Mouse (Mus musculus): ENCODE measurements at regions not wholly inside any gene's neighbourhood (a gene's known extent, or its start where the extent isn't known, plus 50 kb on each side); places are given as distances from the start of the nearest gene placed in this dataset.

GRCm38 (mm10) chr6:140368354-140369069 is 55.3 kb upstream of the Plekha5 start:
- Histone ChIP-seq H3K36me3 (no peaks in the 10 kb centered on the region), H3K27me3 (ENCODE audit: low read depth, poor library complexity, severe bottlenecking) (no peaks in the 10 kb centered on the region), H3K4me3 (no peak overlapping the region), H3K27ac (replicated peaks) (no peak overlapping the region), H3K9me3 (replicated peaks) (no peaks in the 10 kb centered on the region), H3K4me1 (no peaks in the 10 kb centered on the region)
- 80% methylated on average over 8 of the region's 8 CpGs for WGBS
- DNase-seq (ENCODE audit: low spot score) = no peak

GRCm38 (mm10) chr6:140367303-140367702 is 56.6 kb upstream of the Plekha5 start:
- 91% methylated on average over 6 of the region's 6 CpGs for WGBS

GRCm38 (mm10) chr6:140366791-140367190 is 57.1 kb upstream of the Plekha5 start:
- WGBS = 57% methylated on average over 3 of the region's 3 CpGs
- no peaks in the 10 kb centered on the region for H3K27me3 ChIP-seq (ENCODE audit: low read depth, poor library complexity, severe bottlenecking)

More at GRCm38 (mm10) chr6:140367303-140367702, 56.6 kb upstream of the Plekha5 start:
- H3K4me1 ChIP-seq = no peaks in the 10 kb centered on the region
- H3K27me3 ChIP-seq (ENCODE audit: low read depth, poor library complexity, severe bottlenecking) = no peaks in the 10 kb centered on the region
- no peak overlapping the region for H3K27ac ChIP-seq (replicated peaks)
- no peak overlapping the region for H3K4me3 ChIP-seq
- no peak for DNase-seq (ENCODE audit: low spot score)
- H3K36me3 ChIP-seq = no peaks in the 10 kb centered on the region
- H3K9me3 ChIP-seq (replicated peaks) = no peaks in the 10 kb centered on the region

GRCm38 (mm10) chr6:140360996-140361395 is 62.9 kb upstream of the Plekha5 start:
- no peaks in the 10 kb centered on the region for H3K9me3 ChIP-seq (replicated peaks)
- no peaks in the 10 kb centered on the region for H3K36me3 ChIP-seq
- peaks cover 6% of the 10 kb centered on the region for H3K4me1 ChIP-seq
- H3K27me3 ChIP-seq (ENCODE audit: low read depth, poor library complexity, severe bottlenecking) = no peaks in the 10 kb centered on the region
- 58% methylated on average over 4 of the region's 4 CpGs for WGBS
- no peak for DNase-seq (ENCODE audit: low spot score)
- H3K27ac ChIP-seq (replicated peaks) = 0 out of 2 replicates have a peak overlapping the region, but pooled peaks have one; percentile 23
- H3K4me3 ChIP-seq = no peak overlapping the region

More at GRCm38 (mm10) chr6:140366791-140367190, 57.1 kb upstream of the Plekha5 start:
- Histone ChIP-seq H3K9me3 (replicated peaks) (no peaks in the 10 kb centered on the region), H3K4me3 (no peak overlapping the region), H3K27ac (replicated peaks) (no peak overlapping the region), H3K36me3 (no peaks in the 10 kb centered on the region), H3K4me1 (no peaks in the 10 kb centered on the region)
- DNase-seq (ENCODE audit: low spot score) = no peak

GRCm38 (mm10) chr6:140357901-140358300 is 66.0 kb upstream of the Plekha5 start:
- H3K4me3 ChIP-seq = no peak overlapping the region
- no peak for DNase-seq (ENCODE audit: low spot score)
- H3K4me1 ChIP-seq = peaks cover 6% of the 10 kb centered on the region
- WGBS = 90% methylated on average over 2 of the region's 2 CpGs
- H3K27ac ChIP-seq (replicated peaks) = no peak overlapping the region
- H3K36me3 ChIP-seq = no peaks in the 10 kb centered on the region
- H3K27me3 ChIP-seq (ENCODE audit: low read depth, poor library complexity, severe bottlenecking) = no peaks in the 10 kb centered on the region
- no peaks in the 10 kb centered on the region for H3K9me3 ChIP-seq (replicated peaks)

GRCm38 (mm10) chr6:140357300-140357699 is 66.6 kb upstream of the Plekha5 start:
- H3K36me3 ChIP-seq = no peaks in the 10 kb centered on the region
- H3K4me1 ChIP-seq = peaks cover 6% of the 10 kb centered on the region
- 89% methylated on average over 8 of the region's 8 CpGs for WGBS
- H3K27ac ChIP-seq (replicated peaks) = no peak overlapping the region
- H3K27me3 ChIP-seq (ENCODE audit: low read depth, poor library complexity, severe bottlenecking) = no peaks in the 10 kb centered on the region
- H3K9me3 ChIP-seq (replicated peaks) = no peaks in the 10 kb centered on the region
- DNase-seq (ENCODE audit: low spot score) = no peak
- no peak overlapping the region for H3K4me3 ChIP-seq

GRCm38 (mm10) chr6:140354082-140354481 is 69.8 kb upstream of the Plekha5 start:
- H3K36me3 ChIP-seq = no peaks in the 10 kb centered on the region
- H3K9me3 ChIP-seq (replicated peaks) = no peaks in the 10 kb centered on the region
- H3K27me3 ChIP-seq (ENCODE audit: low read depth, poor library complexity, severe bottlenecking) = no peaks in the 10 kb centered on the region

GRCm38 (mm10) chr6:140353610-140354009 is 70.2 kb upstream of the Plekha5 start:
- Histone ChIP-seq H3K36me3 (no peaks in the 10 kb centered on the region), H3K4me3 (no peak overlapping the region), H3K27me3 (ENCODE audit: low read depth, poor library complexity, severe bottlenecking) (no peaks in the 10 kb centered on the region), H3K4me1 (peaks cover 9% of the 10 kb centered on the region), H3K9me3 (replicated peaks) (no peaks in the 10 kb centered on the region), H3K27ac (replicated peaks) (no peak overlapping the region)
- DNase-seq (ENCODE audit: low spot score) = no peak
- WGBS = 93% methylated on average over 6 of the region's 6 CpGs

More at GRCm38 (mm10) chr6:140354082-140354481, 69.8 kb upstream of the Plekha5 start:
- peaks cover 9% of the 10 kb centered on the region for H3K4me1 ChIP-seq
- no peak overlapping the region for H3K4me3 ChIP-seq
- no peak overlapping the region for H3K27ac ChIP-seq (replicated peaks)
- DNase-seq (ENCODE audit: low spot score) = no peak
- WGBS = 86% methylated on average over 6 of the region's 6 CpGs

GRCm38 (mm10) chr6:140351365-140352095 is 72.3 kb upstream of the Plekha5 start:
- 55% methylated on average over 3 of the region's 6 CpGs for WGBS
- Histone ChIP-seq H3K27me3 (ENCODE audit: low read depth, poor library complexity, severe bottlenecking) (no peaks in the 10 kb centered on the region), H3K36me3 (no peaks in the 10 kb centered on the region), H3K4me1 (peaks cover 9% of the 10 kb centered on the region), H3K9me3 (replicated peaks) (no peaks in the 10 kb centered on the region), H3K27ac (replicated peaks) (peak overlapping the region; percentile 77), H3K4me3 (no peak overlapping the region)
- no peak for DNase-seq (ENCODE audit: low spot score)

GRCm38 (mm10) chr6:140348578-140348977 is 75.3 kb upstream of the Plekha5 start:
- Histone ChIP-seq H3K36me3 (no peaks in the 10 kb centered on the region), H3K4me1 (peaks cover 15% of the 10 kb centered on the region), H3K9me3 (replicated peaks) (0 out of 2 replicates have a peak, but pooled peaks cover 4% of the 10 kb centered on the region), H3K27ac (replicated peaks) (no peak overlapping the region), H3K27me3 (ENCODE audit: low read depth, poor library complexity, severe bottlenecking) (no peaks in the 10 kb centered on the region), H3K4me3 (no peak overlapping the region)
- WGBS = 93% methylated on average over 16 of the region's 16 CpGs
- DNase-seq (ENCODE audit: low spot score) = no peak

GRCm38 (mm10) chr6:140346929-140347328 is 76.9 kb upstream of the Plekha5 start:
- 79% methylated on average over 6 of the region's 6 CpGs for WGBS
- H3K4me1 ChIP-seq = peaks cover 27% of the 10 kb centered on the region
- 0 out of 2 replicates have a peak, but pooled peaks cover 4% of the 10 kb centered on the region for H3K9me3 ChIP-seq (replicated peaks)
- no peaks in the 10 kb centered on the region for H3K27me3 ChIP-seq (ENCODE audit: low read depth, poor library complexity, severe bottlenecking)
- H3K27ac ChIP-seq (replicated peaks) = 0 out of 2 replicates have a peak overlapping the region, but pooled peaks have one; percentile 28
- DNase-seq (ENCODE audit: low spot score) = no peak
- H3K36me3 ChIP-seq = no peaks in the 10 kb centered on the region
- H3K4me3 ChIP-seq = no peak overlapping the region

- no peak for DNase-seq (ENCODE audit: low spot score)
- Histone ChIP-seq H3K9me3 (replicated peaks) (0 out of 2 replicates have a peak, but pooled peaks cover 4% of the 10 kb centered on the region), H3K36me3 (no peaks in the 10 kb centered on the region), H3K4me3 (no peak overlapping the region), H3K27ac (replicated peaks) (peak overlapping the region; percentile 55), H3K4me1 (peaks cover 28% of the 10 kb centered on the region), H3K27me3 (ENCODE audit: low read depth, poor library complexity, severe bottlenecking) (no peaks in the 10 kb centered on the region)
- 69% methylated on average over 11 of the region's 11 CpGs for WGBS
These were observed 80.2 kb upstream of the Plekha5 start for GRCm38 (mm10) chr6:140343638-140344037.

GRCm38 (mm10) chr6:140342881-140343280 is 81.0 kb upstream of the Plekha5 start:
- no peak overlapping the region for H3K27ac ChIP-seq (replicated peaks)
- 0 out of 2 replicates have a peak, but pooled peaks cover 4% of the 10 kb centered on the region for H3K9me3 ChIP-seq (replicated peaks)
- H3K4me3 ChIP-seq = no peak overlapping the region
- no peaks in the 10 kb centered on the region for H3K27me3 ChIP-seq (ENCODE audit: low read depth, poor library complexity, severe bottlenecking)
- WGBS = 50% methylated on average over 1 of the region's 1 CpGs
- DNase-seq (ENCODE audit: low spot score) = no peak
- H3K36me3 ChIP-seq = no peaks in the 10 kb centered on the region
- H3K4me1 ChIP-seq = peaks cover 35% of the 10 kb centered on the region

All from midbrain, embryonic 10.5 days (tissue).